Mouse (Mus musculus) monocyte, adult 2 months (primary cell): ENCODE measurements around the gene Gm21454.
"Not testable (repeated sequence)": the region's sequence is repeated elsewhere in the genome, so short reads cannot be mapped to it uniquely, and the experiment has no call there.

Source experiments
- DNase-seq, 2 experiments: peaks; one replicate each; pipeline ENCODE4 v3.0.0; 2022; ENCODE audit warnings: low spot score in 2 of 2, low read depth in 1 of 2

Gene Gm21454

DNA sequence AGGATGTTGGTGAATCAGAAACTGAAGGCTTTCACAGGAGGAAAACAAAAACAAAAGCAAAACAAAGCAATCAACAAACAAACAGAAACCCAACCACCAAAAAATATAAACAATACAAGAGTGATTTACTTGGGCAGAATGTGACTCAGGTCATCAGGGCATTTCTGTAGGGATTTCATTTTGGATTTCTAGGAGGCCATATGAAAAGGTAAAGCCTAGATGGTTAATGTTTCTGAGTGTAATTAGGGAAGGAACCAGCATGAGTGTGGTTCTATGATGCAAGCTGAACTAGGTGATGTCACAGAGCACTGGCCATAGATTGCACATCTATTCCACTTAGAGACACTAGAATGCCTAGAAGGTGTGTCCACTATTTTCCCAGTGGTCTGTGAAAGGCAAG is at the start of gene Gm21454, which contains the start of gene Gm21440:
Gene Gm21454 (plus strand): TSS at position 352 of the 400 bp plus-strand sequence.
Gene Gm21440 (plus strand): TSS at position 301 of the 400 bp plus-strand sequence.
- not testable (repeated sequence) for DNase-seq

DNA sequence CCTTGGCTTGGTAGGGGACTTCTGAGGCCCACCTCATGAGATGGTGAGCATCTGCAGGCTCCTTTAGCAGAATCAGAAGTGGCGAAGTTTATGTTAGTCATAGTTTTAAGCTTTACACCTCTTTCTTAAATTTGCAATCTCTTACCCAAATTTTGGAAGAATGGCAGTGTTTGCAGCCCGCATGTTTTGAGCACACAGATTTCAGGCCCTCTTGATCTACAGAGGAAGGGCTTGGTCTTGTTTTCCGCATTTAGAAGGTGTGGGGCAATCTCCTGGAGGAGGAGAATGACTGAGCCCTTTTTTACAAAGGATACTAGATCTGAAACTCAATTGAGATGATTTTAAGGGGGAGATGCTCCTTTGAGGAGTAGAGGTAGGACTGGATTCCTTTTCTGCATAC is 28.4 kb upstream of the Gm21454 start, which contains the start of gene Gm21828:
Gene Gm21828 (minus strand): TSS at position 101 of the 400 bp plus-strand sequence.
- DNase-seq, result not testable (repeated sequence)

GRCm38 (mm10) chrY:13348963-13349362 is 96.7 kb downstream of the Gm21454 start, which contains the start of gene Gm21725:
TSS of gene Gm21725 (minus strand) at chrY:13349063.
- DNase-seq, result not testable (repeated sequence)
